Mouse (Mus musculus) bone marrow, adult 2 months (tissue): ENCODE results near the gene Lix1l. TPM values are rescaled to one million over a fixed set of nuclear protein-coding genes. Genes with fewer than 3 reads are reported as not detected.

Experiments
- H3K27ac ChIP-seq: fragments of 200-500 bp; 2 replicates; pipeline ENCODE4 v1.5.1; 2012; ENCODE audit warnings: low read depth, mild to moderate bottlenecking, control low read depth, inconsistent platforms, low read length; ENCODE audit not compliant: control insufficient read depth, poor library complexity, insufficient read depth
- H3K4me1 ChIP-seq: fragments of 200-500 bp; 2 replicates; pipeline ENCODE4 v1.6.1; 2011; ENCODE audit warnings: low read length; ENCODE audit not compliant: control insufficient read depth, insufficient read depth
- H3K4me3 ChIP-seq: fragments of 200-500 bp; replicated peaks from 2 replicates; pipeline ENCODE3; 2011; ENCODE audit warnings: mild to moderate bottlenecking, low read depth, low read length, control low read depth; ENCODE audit not compliant: control insufficient read depth
- CTCF ChIP-seq: fragments of 200-500 bp; IDR thresholded peaks from 2 replicates; pipeline ENCODE4 v1.5.1; 2011; ENCODE audit warnings: low read length, control low read depth; ENCODE audit not compliant: control insufficient read depth, insufficient read depth
- POLR2A ChIP-seq: fragments of 200-500 bp; IDR thresholded peaks from 2 replicates; pipeline ENCODE4 v1.6.1; 2011; ENCODE audit warnings: low read depth, mild to moderate bottlenecking, control low read depth, low read length, borderline replicate concordance; ENCODE audit not compliant: control insufficient read depth
- WGBS: fragments of 180-500 bp; shearing (Covaris S2); methylation state at CpG from one replicate; pipeline ENCODE4 v1.1.7; 2018; 5-methylcytosine and 5-hydroxymethylcytosine counted together
- polyA plus RNA-seq: library from polyadenylated mRNA; stranded (reverse); fragments of >200 nt; gene quantifications from 2 replicates; pipeline ENCODE4 v1.2.4, GENCODE M21; 2011; ENCODE audit warnings: low replicate concordance; ENCODE audit not compliant: missing spikeins, insufficient read depth, insufficient read length

Lix1l gene
- polyA plus RNA-seq, 1 experiment: 5.7 TPM

GRCm38 (mm10) chr3:96675690-96676089, 74.7 kb downstream of the Lix1l start:
- TF ChIP-seq POLR2A (no peak), CTCF (no peak)
- 82% methylated on average over 3 of the region's 3 CpGs for WGBS
- Histone ChIP-seq H3K4me3 (no peak overlapping the region), H3K4me1 (no peaks in the 10 kb centered on the region), H3K27ac (no peak overlapping the region)

Other genes with a start within 250 kb of the Lix1l start
- gene BC107364, start 148.8 kb upstream of the Lix1l start, polyA plus RNA-seq: not detected in 2 replicates
- gene Hfe2, start 76.0 kb upstream of the Lix1l start, polyA plus RNA-seq: 0.75 TPM in 1 of 2 replicates, not detected in the other
- 104 and 163 TPM in 2 replicates for gene Txnip, start 43.2 kb upstream of the Lix1l start, polyA plus RNA-seq
- gene Gm16253, start 24.2 kb upstream of the Lix1l start, polyA plus RNA-seq: not detected in 2 replicates
- 61.0 and 72.3 TPM in 2 replicates for gene Polr3gl, start 7.0 kb upstream of the Lix1l start, polyA plus RNA-seq
- gene Ankrd34a, start 4.5 kb upstream of the Lix1l start, polyA plus RNA-seq: not detected in 2 replicates
- 154 and 168 TPM in 2 replicates for gene Rbm8a, start 28.8 kb downstream of the Lix1l start, polyA plus RNA-seq
- gene Pex11b, start 34.2 kb downstream of the Lix1l start, polyA plus RNA-seq: 11.4 and 14.9 TPM in 2 replicates
- not detected in 2 replicates for gene Gm42957, start 34.3 kb downstream of the Lix1l start, polyA plus RNA-seq
- gene Itga10, start 44.4 kb downstream of the Lix1l start, polyA plus RNA-seq: 1.00 and 1.6 TPM in 2 replicates
- 5.4 and 15.5 TPM in 2 replicates for gene Ankrd35, start 69.0 kb downstream of the Lix1l start, polyA plus RNA-seq
- 22.0 and 34.9 TPM in 2 replicates for gene Pias3, start 95.2 kb downstream of the Lix1l start, polyA plus RNA-seq
- 1.4 TPM in 1 of 2 replicates, not detected in the other for gene Nudt17, start 107.4 kb downstream of the Lix1l start, polyA plus RNA-seq
- gene Polr3c, start 126.5 kb downstream of the Lix1l start, polyA plus RNA-seq: 19.6 and 26.5 TPM in 2 replicates
- gene Rnf115, start 126.5 kb downstream of the Lix1l start, polyA plus RNA-seq: 12.2 and 17.2 TPM in 2 replicates
- gene Pdzk1, start 228.1 kb downstream of the Lix1l start, polyA plus RNA-seq: 8.2 and 8.6 TPM in 2 replicates
- 0.88 TPM in 1 of 2 replicates, not detected in the other for gene Cd160, start 228.2 kb downstream of the Lix1l start, polyA plus RNA-seq